Mouse (Mus musculus): ENCODE measurements at regions not wholly inside any gene's neighbourhood (a gene's known extent, or its start where the extent isn't known, plus 50 kb on each side); places are given as distances from the start of the nearest gene placed in this dataset.
A peak's percentile ranks its signal among the peaks of the same experiment; 100 is the strongest.

GRCm38 (mm10) chr12:27823392-27823791 is 481.0 kb upstream of the Sox11 start:
- H3K9ac ChIP-seq (ENCODE audit: low read depth, low read length), result no peak overlapping the region
- ATAC-seq (ENCODE audit: low read depth) (no peak), DNase-seq (ENCODE audit: low spot score) (no peak)
- no peaks in the 10 kb centered on the region for H3K4me1 ChIP-seq (ENCODE audit: control insufficient read depth, insufficient read depth, low read length)
- no peaks in the 10 kb centered on the region for H3K36me3 ChIP-seq (ENCODE audit: control insufficient read depth, insufficient read depth, low read length)
- H3K27me3 ChIP-seq (replicated peaks; ENCODE audit: control insufficient read depth, insufficient read depth, low read length), result no peaks in the 10 kb centered on the region
- no peak overlapping the region for H3K27ac ChIP-seq (replicated peaks; ENCODE audit: low read depth, low read length)
- 68% methylated on average over 6 of the region's 6 CpGs for WGBS
- no peak overlapping the region for H3K4me2 ChIP-seq (ENCODE audit: low read depth, low read length)
- H3K4me3 ChIP-seq (ENCODE audit: low read depth, low read length), result no peak overlapping the region
- no peaks in the 10 kb centered on the region for H3K9me3 ChIP-seq (ENCODE audit: control insufficient read depth, low read length)

GRCm38 (mm10) chr12:27796642-27797041 is 454.3 kb upstream of the Sox11 start:
- WGBS, result 60% methylated on average over 4 of the region's 4 CpGs
- ATAC-seq (ENCODE audit: low read depth) (peak; percentile 57; the same call in 1 of the 2 replicates), DNase-seq (ENCODE audit: low spot score) (peak; percentile 76)

GRCm38 (mm10) chr12:27786716-27787291 is 444.4 kb upstream of the Sox11 start:
- Histone ChIP-seq H3K36me3 (ENCODE audit: control insufficient read depth, insufficient read depth, low read length) (no peaks in the 10 kb centered on the region), H3K4me2 (ENCODE audit: low read depth, low read length) (no peak overlapping the region), H3K4me3 (ENCODE audit: low read depth, low read length) (no peak overlapping the region), H3K27me3 (replicated peaks; ENCODE audit: control insufficient read depth, insufficient read depth, low read length) (no peaks in the 10 kb centered on the region), H3K9me3 (ENCODE audit: control insufficient read depth, low read length) (no peaks in the 10 kb centered on the region), H3K27ac (replicated peaks; ENCODE audit: low read depth, low read length) (no peak overlapping the region), H3K9ac (ENCODE audit: low read depth, low read length) (no peak overlapping the region), H3K4me1 (ENCODE audit: control insufficient read depth, insufficient read depth, low read length) (no peaks in the 10 kb centered on the region)
- WGBS, result 42% methylated on average over 3 of the region's 3 CpGs
- ATAC-seq (ENCODE audit: low read depth) (no peak), DNase-seq (ENCODE audit: low spot score) (no peak)

More at GRCm38 (mm10) chr12:27796642-27797041, 454.3 kb upstream of the Sox11 start:
- no peak overlapping the region for H3K4me3 ChIP-seq (ENCODE audit: low read depth, low read length)
- no peaks in the 10 kb centered on the region for H3K36me3 ChIP-seq (ENCODE audit: control insufficient read depth, insufficient read depth, low read length)
- H3K9ac ChIP-seq (ENCODE audit: low read depth, low read length), result no peak overlapping the region
- no peak overlapping the region for H3K4me2 ChIP-seq (ENCODE audit: low read depth, low read length)
- H3K27ac ChIP-seq (replicated peaks; ENCODE audit: low read depth, low read length), result no peak overlapping the region
- H3K9me3 ChIP-seq (ENCODE audit: control insufficient read depth, low read length), result 0 out of 2 replicates have a peak, but pooled peaks cover 7% of the 10 kb centered on the region
- no peaks in the 10 kb centered on the region for H3K4me1 ChIP-seq (ENCODE audit: control insufficient read depth, insufficient read depth, low read length)
- no peaks in the 10 kb centered on the region for H3K27me3 ChIP-seq (replicated peaks; ENCODE audit: control insufficient read depth, insufficient read depth, low read length)

- no peak overlapping the region for H3K4me3 ChIP-seq (ENCODE audit: low read depth, low read length)
- no peaks in the 10 kb centered on the region for H3K27me3 ChIP-seq (replicated peaks; ENCODE audit: control insufficient read depth, insufficient read depth, low read length)
- no peaks in the 10 kb centered on the region for H3K36me3 ChIP-seq (ENCODE audit: control insufficient read depth, insufficient read depth, low read length)
- H3K9ac ChIP-seq (ENCODE audit: low read depth, low read length), result no peak overlapping the region
- H3K4me2 ChIP-seq (ENCODE audit: low read depth, low read length), result no peak overlapping the region
- ATAC-seq (ENCODE audit: low read depth), result no peak
- DNase-seq (ENCODE audit: low spot score), result no peak
- H3K27ac ChIP-seq (replicated peaks; ENCODE audit: low read depth, low read length), result no peak overlapping the region
- no peaks in the 10 kb centered on the region for H3K4me1 ChIP-seq (ENCODE audit: control insufficient read depth, insufficient read depth, low read length)
- no peaks in the 10 kb centered on the region for H3K9me3 ChIP-seq (ENCODE audit: control insufficient read depth, low read length)
- WGBS, result 93% methylated on average over 1 of the region's 1 CpGs
Observed at GRCm38 (mm10) chr12:27780801-27781200, 438.4 kb upstream of the Sox11 start.

- Histone ChIP-seq H3K36me3 (ENCODE audit: control insufficient read depth, insufficient read depth, low read length) (no peaks in the 10 kb centered on the region), H3K9me3 (ENCODE audit: control insufficient read depth, low read length) (no peaks in the 10 kb centered on the region), H3K4me2 (ENCODE audit: low read depth, low read length) (no peak overlapping the region), H3K4me3 (ENCODE audit: low read depth, low read length) (no peak overlapping the region), H3K4me1 (ENCODE audit: control insufficient read depth, insufficient read depth, low read length) (no peaks in the 10 kb centered on the region), H3K27ac (replicated peaks; ENCODE audit: low read depth, low read length) (no peak overlapping the region), H3K9ac (ENCODE audit: low read depth, low read length) (no peak overlapping the region), H3K27me3 (replicated peaks; ENCODE audit: control insufficient read depth, insufficient read depth, low read length) (no peaks in the 10 kb centered on the region)
- 55% methylated on average over 1 of the region's 1 CpGs for WGBS
- no peak for ATAC-seq (ENCODE audit: low read depth)
- DNase-seq (ENCODE audit: low spot score), result no peak
Observed at GRCm38 (mm10) chr12:27765948-27766347, 423.6 kb upstream of the Sox11 start.

GRCm38 (mm10) chr12:27759016-27759415 is 416.6 kb upstream of the Sox11 start:
- no peak overlapping the region for H3K9ac ChIP-seq (ENCODE audit: low read depth, low read length)
- no peak overlapping the region for H3K4me2 ChIP-seq (ENCODE audit: low read depth, low read length)
- H3K27ac ChIP-seq (replicated peaks; ENCODE audit: low read depth, low read length), result no peak overlapping the region
- H3K36me3 ChIP-seq (ENCODE audit: control insufficient read depth, insufficient read depth, low read length), result no peaks in the 10 kb centered on the region
- no peaks in the 10 kb centered on the region for H3K4me1 ChIP-seq (ENCODE audit: control insufficient read depth, insufficient read depth, low read length)
- DNase-seq (ENCODE audit: low spot score), result no peak
- no peak overlapping the region for H3K4me3 ChIP-seq (ENCODE audit: low read depth, low read length)
- ATAC-seq (ENCODE audit: low read depth), result no peak
- H3K9me3 ChIP-seq (ENCODE audit: control insufficient read depth, low read length), result no peaks in the 10 kb centered on the region
- H3K27me3 ChIP-seq (replicated peaks; ENCODE audit: control insufficient read depth, insufficient read depth, low read length), result no peaks in the 10 kb centered on the region

GRCm38 (mm10) chr12:27757641-27758040 is 415.3 kb upstream of the Sox11 start:
- Histone ChIP-seq H3K36me3 (ENCODE audit: control insufficient read depth, insufficient read depth, low read length) (no peaks in the 10 kb centered on the region), H3K9ac (ENCODE audit: low read depth, low read length) (no peak overlapping the region), H3K4me2 (ENCODE audit: low read depth, low read length) (no peak overlapping the region), H3K27ac (replicated peaks; ENCODE audit: low read depth, low read length) (no peak overlapping the region), H3K27me3 (replicated peaks; ENCODE audit: control insufficient read depth, insufficient read depth, low read length) (no peaks in the 10 kb centered on the region), H3K9me3 (ENCODE audit: control insufficient read depth, low read length) (no peaks in the 10 kb centered on the region), H3K4me1 (ENCODE audit: control insufficient read depth, insufficient read depth, low read length) (no peaks in the 10 kb centered on the region), H3K4me3 (ENCODE audit: low read depth, low read length) (no peak overlapping the region)
- DNase-seq (ENCODE audit: low spot score) (no peak), ATAC-seq (ENCODE audit: low read depth) (no peak)

GRCm38 (mm10) chr12:27724619-27725200 is 382.3 kb upstream of the Sox11 start:
- ATAC-seq (ENCODE audit: low read depth) (peak; percentile 79; the same call in 1 of the 2 replicates), DNase-seq (ENCODE audit: low spot score) (peak; percentile 83)
- whole genome bisulfite sequencing, result 45% methylated on average over 5 of the region's 5 CpGs
- Histone ChIP-seq H3K4me1 (ENCODE audit: control insufficient read depth, insufficient read depth, low read length) (peaks cover 3% of the 10 kb centered on the region; the same call in 1 of the 2 replicates), H3K36me3 (ENCODE audit: control insufficient read depth, insufficient read depth, low read length) (no peaks in the 10 kb centered on the region), H3K27ac (replicated peaks; ENCODE audit: low read depth, low read length) (no peak overlapping the region), H3K9ac (ENCODE audit: low read depth, low read length) (no peak overlapping the region), H3K9me3 (ENCODE audit: control insufficient read depth, low read length) (no peaks in the 10 kb centered on the region), H3K27me3 (replicated peaks; ENCODE audit: control insufficient read depth, insufficient read depth, low read length) (no peaks in the 10 kb centered on the region), H3K4me3 (ENCODE audit: low read depth, low read length) (no peak overlapping the region), H3K4me2 (ENCODE audit: low read depth, low read length) (no peak overlapping the region)

- Histone ChIP-seq H3K4me2 (ENCODE audit: low read depth, low read length) (no peak overlapping the region), H3K4me3 (ENCODE audit: low read depth, low read length) (no peak overlapping the region), H3K4me1 (ENCODE audit: control insufficient read depth, insufficient read depth, low read length) (no peaks in the 10 kb centered on the region), H3K9me3 (ENCODE audit: control insufficient read depth, low read length) (no peaks in the 10 kb centered on the region), H3K27me3 (replicated peaks; ENCODE audit: control insufficient read depth, insufficient read depth, low read length) (no peaks in the 10 kb centered on the region), H3K27ac (replicated peaks; ENCODE audit: low read depth, low read length) (no peak overlapping the region), H3K9ac (ENCODE audit: low read depth, low read length) (no peak overlapping the region), H3K36me3 (ENCODE audit: control insufficient read depth, insufficient read depth, low read length) (no peaks in the 10 kb centered on the region)
- DNase-seq (ENCODE audit: low spot score) (no peak), ATAC-seq (ENCODE audit: low read depth) (no peak)
Observed at GRCm38 (mm10) chr12:27680459-27680858, 338.1 kb upstream of the Sox11 start.
